Mouse (Mus musculus) stomach, embryonic 15.5 days (tissue): ENCODE results near the gene Sdc3. TPM values are rescaled to one million over a fixed set of nuclear protein-coding genes. Genes with fewer than 3 reads are reported as not detected.
A peak's percentile ranks its signal among the peaks of the same experiment; 100 is the strongest.

Experiments
- ATAC-seq: fragments of 200-750 bp; cut with Nextera tagmentation; 2 replicates; pipeline ENCODE4 v1.8.0; 2017; ENCODE audit warnings: low read depth, moderate number of reproducible peaks, moderate TSS enrichment; ENCODE audit not compliant: insufficient read depth, low FRiP score
- H3K27ac ChIP-seq: fragments of 300-500 bp; sonication (generic); 2 replicates; pipeline ENCODE4 v1.5.1; 2015; ENCODE audit warnings: mild to moderate bottlenecking, inconsistent platforms
- H3K27me3 ChIP-seq: fragments of 300-500 bp; sonication (generic); replicated peaks from 2 replicates; pipeline ENCODE4 v1.6.1; 2015; ENCODE audit warnings: inconsistent platforms
- H3K36me3 ChIP-seq: fragments of 300-500 bp; sonication (generic); 2 replicates; pipeline ENCODE4 v1.6.1; 2015; ENCODE audit warnings: inconsistent platforms
- H3K4me1 ChIP-seq: fragments of 300-500 bp; sonication (generic); 2 replicates; pipeline ENCODE4 v1.6.1; 2015; ENCODE audit warnings: inconsistent platforms
- H3K4me2 ChIP-seq: fragments of 300-500 bp; sonication (generic); 2 replicates; pipeline ENCODE4 v1.6.1; 2015; ENCODE audit warnings: mild to moderate bottlenecking, inconsistent platforms
- H3K4me3 ChIP-seq: fragments of 300-500 bp; sonication (generic); replicated peaks from 2 replicates; pipeline ENCODE4 v1.5.1; 2015; ENCODE audit warnings: inconsistent platforms
- H3K9ac ChIP-seq: fragments of 300-500 bp; sonication (generic); 2 replicates; pipeline ENCODE4 v1.6.1; 2015; ENCODE audit warnings: inconsistent platforms
- H3K9me3 ChIP-seq: fragments of 300-500 bp; sonication (generic); 2 replicates; pipeline ENCODE4 v1.6.1; 2016; ENCODE audit warnings: inconsistent platforms
- WGBS: fragments of 180-500 bp; shearing (Covaris S2); methylation state at CpG from one replicate; pipeline ENCODE4 v1.1.7; 2015; 5-methylcytosine and 5-hydroxymethylcytosine counted together
- polyA plus RNA-seq: library from polyadenylated mRNA; unstranded; fragments of >200 nt; fragmentation: Nextera tagmentation; extraction: Ambion mirVana; gene quantifications from 2 replicates; pipeline ENCODE4 v1.2.1, GENCODE M21; 2015

The Sdc3 gene
- polyA plus RNA-seq, 1 experiment from 2014 or later, result 24.4 TPM

DNA sequence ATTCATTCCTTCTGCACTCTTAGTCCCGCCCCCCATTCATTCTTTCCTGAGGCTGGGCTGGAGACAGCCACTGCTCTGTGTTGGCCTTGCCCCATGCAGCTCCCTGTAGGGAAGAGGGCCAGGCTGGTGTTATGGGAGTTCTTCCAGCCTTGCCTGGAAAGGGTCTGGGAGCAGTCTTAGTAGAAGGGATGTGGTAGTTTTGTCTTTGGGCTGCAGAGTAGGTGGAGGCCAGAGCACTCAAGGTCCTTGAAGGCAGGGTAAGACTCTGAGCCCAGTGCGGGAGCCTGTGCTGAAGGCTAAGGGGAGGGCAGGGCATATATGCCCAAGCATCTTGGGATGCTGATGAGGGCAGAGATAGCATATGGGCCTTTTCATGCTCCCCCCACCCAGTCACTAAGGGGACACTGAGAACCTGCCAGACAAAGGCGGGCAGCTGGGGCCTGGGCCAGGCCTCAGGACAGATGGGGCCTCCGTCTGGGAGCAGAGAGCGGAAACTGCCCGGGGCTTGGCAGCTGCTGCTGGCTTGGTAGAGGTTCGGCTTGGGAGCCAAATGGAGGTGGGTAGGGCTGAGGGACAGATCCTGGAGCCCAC lies 12.5 kb downstream of the Sdc3 start:
- Histone ChIP-seq H3K9me3 (no peaks in the 10 kb centered on the region), H3K4me3 (no peak overlapping the region), H3K36me3 (no peaks in the 10 kb centered on the region), H3K9ac (no peak overlapping the region), H3K4me2 (no peak overlapping the region), H3K4me1 (peaks cover 25% of the 10 kb centered on the region), H3K27ac (peak overlapping the region; percentile 16; the same call in 1 of the 2 replicates), H3K27me3 (no peaks in the 10 kb centered on the region)
- 67% methylated on average over 7 of the region's 7 CpGs for WGBS
- ATAC-seq, result no peak

- H3K9ac ChIP-seq, result no peak overlapping the region
- ATAC-seq, result no peak
- no peaks in the 10 kb centered on the region for H3K36me3 ChIP-seq
- H3K9me3 ChIP-seq, result no peaks in the 10 kb centered on the region
- no peak overlapping the region for H3K4me2 ChIP-seq
- peaks cover 22% of the 10 kb centered on the region for H3K4me1 ChIP-seq
- WGBS, result 82% methylated on average over 7 of the region's 7 CpGs
- peak overlapping the region; percentile 16 for H3K27ac ChIP-seq
- H3K4me3 ChIP-seq, result no peak overlapping the region
- H3K27me3 ChIP-seq, result no peaks in the 10 kb centered on the region
Observed at GRCm38 (mm10) chr4:130805746-130806145, 13.4 kb downstream of the Sdc3 start.

DNA sequence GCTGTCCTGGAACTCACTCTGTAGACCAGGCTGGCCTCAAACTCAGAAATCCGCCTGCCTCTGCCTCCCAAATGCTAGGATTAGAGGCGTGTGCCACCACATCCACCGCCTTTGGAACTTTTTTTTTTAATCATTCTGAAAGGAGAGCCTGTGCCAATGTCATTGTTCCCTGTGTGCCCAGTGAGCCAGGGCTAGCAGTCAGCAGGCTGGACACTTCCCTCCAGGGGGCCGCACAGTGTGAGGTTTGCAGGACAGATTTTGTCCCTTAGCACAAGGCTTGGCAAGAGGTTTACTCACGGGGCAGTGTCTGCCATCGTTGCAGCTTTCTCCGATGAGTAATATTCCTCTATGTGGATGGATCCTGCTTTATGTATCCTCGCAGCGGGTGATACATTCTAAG lies 14.4 kb downstream of the Sdc3 start:
- no peaks in the 10 kb centered on the region for H3K9me3 ChIP-seq
- no peak overlapping the region for H3K27ac ChIP-seq
- ATAC-seq, result no peak
- no peak overlapping the region for H3K4me2 ChIP-seq
- H3K4me3 ChIP-seq, result no peak overlapping the region
- WGBS, result 85% methylated on average over 9 of the region's 9 CpGs
- H3K9ac ChIP-seq, result no peak overlapping the region
- H3K27me3 ChIP-seq, result no peaks in the 10 kb centered on the region
- H3K4me1 ChIP-seq, result peaks cover 18% of the 10 kb centered on the region
- H3K36me3 ChIP-seq, result no peaks in the 10 kb centered on the region

DNA sequence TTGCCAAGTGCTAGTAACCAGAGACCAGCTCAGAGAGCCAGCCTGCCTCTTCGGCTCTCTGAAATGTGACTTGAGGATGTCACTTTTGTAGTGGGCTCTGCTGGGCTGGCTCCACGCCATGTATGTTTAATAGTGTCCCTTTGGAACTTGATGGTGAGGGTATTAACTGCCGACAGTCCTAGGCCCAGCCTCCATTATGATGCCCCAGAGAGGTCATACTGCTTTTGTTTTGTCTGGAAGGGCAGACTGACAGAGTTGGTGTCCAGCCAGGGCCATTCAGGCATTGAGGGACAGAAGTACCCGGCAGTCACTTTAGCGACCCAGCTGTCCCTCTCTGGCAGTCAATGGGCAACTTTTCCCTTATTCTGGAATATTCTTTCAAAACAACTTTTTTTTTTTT lies 17.4 kb downstream of the Sdc3 start:
- Histone ChIP-seq H3K9ac (no peak overlapping the region), H3K9me3 (no peaks in the 10 kb centered on the region), H3K27ac (no peak overlapping the region), H3K4me3 (no peak overlapping the region), H3K36me3 (no peaks in the 10 kb centered on the region), H3K4me2 (no peak overlapping the region), H3K4me1 (peaks cover 8% of the 10 kb centered on the region; the same call in 1 of the 2 replicates), H3K27me3 (no peaks in the 10 kb centered on the region)
- no peak for ATAC-seq
- 70% methylated on average over 5 of the region's 5 CpGs for WGBS

GRCm38 (mm10) chr4:130810845-130811244 lies 18.5 kb downstream of the Sdc3 start:
- WGBS, result 60% methylated on average over 2 of the region's 3 CpGs
- Histone ChIP-seq H3K36me3 (no peaks in the 10 kb centered on the region), H3K27me3 (no peaks in the 10 kb centered on the region), H3K9ac (no peak overlapping the region), H3K27ac (no peak overlapping the region), H3K4me3 (no peak overlapping the region), H3K4me2 (no peak overlapping the region), H3K9me3 (no peaks in the 10 kb centered on the region), H3K4me1 (peaks cover 10% of the 10 kb centered on the region; the same call in 1 of the 2 replicates)
- no peak for ATAC-seq

DNA sequence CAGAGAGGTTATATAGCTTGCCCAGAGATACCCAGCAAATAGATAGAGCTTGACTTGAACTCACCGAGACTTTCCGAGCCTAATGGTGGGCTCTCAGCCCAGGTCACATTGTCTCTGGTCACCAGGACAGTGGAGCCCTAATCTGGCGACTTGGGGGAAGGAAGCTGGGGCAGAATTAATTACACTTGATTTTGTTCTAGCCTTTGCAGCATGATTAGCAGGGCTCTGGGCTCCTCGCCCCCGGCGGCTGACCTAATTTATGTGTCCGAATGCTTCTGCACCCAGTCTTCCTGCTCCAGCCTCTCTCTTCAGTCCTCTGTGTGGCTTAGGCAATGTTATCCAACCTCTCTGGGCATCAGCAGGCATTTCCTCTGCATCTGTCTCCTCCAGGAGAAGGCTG lies 19.0 kb downstream of the Sdc3 start:
- ATAC-seq, result no peak
- no peak overlapping the region for H3K4me2 ChIP-seq

DNA sequence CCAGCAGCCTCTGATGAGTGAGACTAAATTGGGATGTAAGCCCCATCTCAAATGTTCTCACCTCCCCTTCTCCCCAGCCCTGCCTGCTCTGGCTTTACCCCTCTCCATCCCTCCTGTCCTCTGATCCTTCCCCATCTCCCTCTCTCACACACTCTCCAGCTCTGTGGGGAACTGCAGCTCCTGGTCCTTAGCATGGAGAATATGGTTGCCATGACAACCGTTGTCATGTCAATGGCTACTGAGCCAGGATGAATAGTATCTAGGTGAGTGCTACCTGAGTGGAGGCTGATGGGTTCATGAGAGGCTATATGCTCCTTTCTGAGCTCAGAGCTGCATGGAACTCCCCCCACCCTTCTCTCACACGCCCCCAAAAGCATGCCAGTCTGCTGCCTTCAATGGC lies 21.6 kb downstream of the Sdc3 start:
- no peaks in the 10 kb centered on the region for H3K9me3 ChIP-seq
- no peak overlapping the region for H3K4me2 ChIP-seq
- H3K27me3 ChIP-seq, result no peaks in the 10 kb centered on the region
- no peak overlapping the region for H3K27ac ChIP-seq
- WGBS, result 50% methylated on average over 2 of the region's 2 CpGs
- H3K4me1 ChIP-seq, result peaks cover 10% of the 10 kb centered on the region; the same call in 1 of the 2 replicates
- no peak for ATAC-seq
- H3K36me3 ChIP-seq, result no peaks in the 10 kb centered on the region
- H3K9ac ChIP-seq, result no peak overlapping the region
- H3K4me3 ChIP-seq, result no peak overlapping the region

More for the DNA sequence above, 19.0 kb downstream of the Sdc3 start:
- H3K9me3 ChIP-seq, result no peaks in the 10 kb centered on the region
- H3K9ac ChIP-seq, result no peak overlapping the region
- no peaks in the 10 kb centered on the region for H3K36me3 ChIP-seq
- no peaks in the 10 kb centered on the region for H3K27me3 ChIP-seq
- H3K4me3 ChIP-seq, result no peak overlapping the region
- H3K4me1 ChIP-seq, result peaks cover 10% of the 10 kb centered on the region; the same call in 1 of the 2 replicates
- H3K27ac ChIP-seq, result no peak overlapping the region
- 73% methylated on average over 7 of the region's 7 CpGs for WGBS

- no peaks in the 10 kb centered on the region for H3K9me3 ChIP-seq
- WGBS, result 60% methylated on average over 8 of the region's 8 CpGs
- no peak overlapping the region for H3K4me2 ChIP-seq
- H3K36me3 ChIP-seq, result no peaks in the 10 kb centered on the region
- H3K27me3 ChIP-seq, result no peaks in the 10 kb centered on the region
- no peak for ATAC-seq
- H3K27ac ChIP-seq, result no peak overlapping the region
- H3K9ac ChIP-seq, result no peak overlapping the region
- no peak overlapping the region for H3K4me3 ChIP-seq
- H3K4me1 ChIP-seq, result peaks cover 10% of the 10 kb centered on the region; the same call in 1 of the 2 replicates
Observed at GRCm38 (mm10) chr4:130814742-130815330, 22.5 kb downstream of the Sdc3 start.

- peaks cover 10% of the 10 kb centered on the region; the same call in 1 of the 2 replicates for H3K4me1 ChIP-seq
- H3K36me3 ChIP-seq, result no peaks in the 10 kb centered on the region
- no peak overlapping the region for H3K4me2 ChIP-seq
- H3K4me3 ChIP-seq, result no peak overlapping the region
- H3K9ac ChIP-seq, result no peak overlapping the region
- WGBS, result 86% methylated on average over 8 of the region's 8 CpGs
- no peak overlapping the region for H3K27ac ChIP-seq
- no peak for ATAC-seq
- no peaks in the 10 kb centered on the region for H3K27me3 ChIP-seq
- no peaks in the 10 kb centered on the region for H3K9me3 ChIP-seq
Observed at GRCm38 (mm10) chr4:130815860-130816259, 23.5 kb downstream of the Sdc3 start.

GRCm38 (mm10) chr4:130819806-130820205 lies 27.5 kb downstream of the Sdc3 start:
- Histone ChIP-seq H3K9me3 (no peaks in the 10 kb centered on the region), H3K36me3 (no peaks in the 10 kb centered on the region), H3K4me3 (no peak overlapping the region), H3K27ac (no peak overlapping the region), H3K27me3 (no peaks in the 10 kb centered on the region), H3K9ac (no peak overlapping the region), H3K4me1 (peaks cover 6% of the 10 kb centered on the region; the same call in 1 of the 2 replicates), H3K4me2 (no peak overlapping the region)
- 82% methylated on average over 3 of the region's 3 CpGs for WGBS
- ATAC-seq, result no peak

DNA sequence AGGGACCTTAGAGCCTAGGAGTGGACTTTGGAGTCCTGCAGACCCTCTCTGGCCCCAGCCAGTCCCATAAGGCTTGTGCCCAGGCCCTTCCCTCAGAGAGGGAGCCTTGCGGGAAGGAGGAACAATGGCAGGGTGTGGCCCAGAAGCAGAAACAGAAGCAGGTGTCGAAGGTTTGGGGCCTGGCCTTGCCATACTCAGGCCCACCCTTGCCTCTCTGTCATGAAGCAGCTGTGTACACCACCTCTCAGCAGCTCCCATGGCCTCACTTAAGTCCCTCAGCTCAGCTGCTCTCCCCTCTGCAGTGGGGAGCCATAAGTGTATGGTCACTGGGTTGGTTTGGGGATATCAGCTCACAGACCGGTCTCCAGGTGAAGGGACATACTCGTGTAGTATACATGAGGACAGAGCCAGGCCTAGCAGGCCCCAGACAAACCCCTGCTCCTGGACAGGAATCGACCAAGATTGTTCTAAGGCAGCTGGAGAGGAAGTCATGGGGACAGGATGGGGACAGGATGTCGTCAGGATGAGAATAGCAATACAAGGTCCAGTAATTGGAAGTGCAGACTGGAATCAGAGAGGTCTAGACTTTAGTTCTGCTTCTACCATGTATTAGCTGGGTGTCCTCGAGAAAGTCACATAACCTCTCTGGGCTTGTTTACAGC lies 28.4 kb downstream of the Sdc3 start:
- H3K4me3 ChIP-seq, result no peak overlapping the region

More for the DNA sequence above, 28.4 kb downstream of the Sdc3 start:
- WGBS, result 67% methylated on average over 7 of the region's 7 CpGs
- no peak overlapping the region for H3K4me2 ChIP-seq
- H3K9me3 ChIP-seq, result no peaks in the 10 kb centered on the region
- no peaks in the 10 kb centered on the region for H3K36me3 ChIP-seq
- no peaks in the 10 kb centered on the region for H3K27me3 ChIP-seq
- H3K4me1 ChIP-seq, result no peaks in the 10 kb centered on the region; the same call in 1 of the 2 replicates
- ATAC-seq, result no peak
- no peak overlapping the region for H3K27ac ChIP-seq
- no peak overlapping the region for H3K9ac ChIP-seq
